Mouse (Mus musculus) lung, adult 2 months (tissue): ENCODE data around the gene Olfr178.

Source experiments
- CTCF ChIP-seq: fragments of 200-500 bp; IDR thresholded peaks from 2 replicates; pipeline ENCODE4 v1.5.1; 2011; ENCODE audit warnings: mild to moderate bottlenecking, low read length, control low read depth; ENCODE audit not compliant: insufficient read depth
- POLR2A ChIP-seq: fragments of 200-500 bp; IDR thresholded peaks from 2 replicates; pipeline ENCODE4 v1.6.1; 2011; ENCODE audit warnings: low read depth, mild to moderate bottlenecking, control low read depth, low read length, borderline replicate concordance; ENCODE audit errors: extremely low read depth

DNA sequence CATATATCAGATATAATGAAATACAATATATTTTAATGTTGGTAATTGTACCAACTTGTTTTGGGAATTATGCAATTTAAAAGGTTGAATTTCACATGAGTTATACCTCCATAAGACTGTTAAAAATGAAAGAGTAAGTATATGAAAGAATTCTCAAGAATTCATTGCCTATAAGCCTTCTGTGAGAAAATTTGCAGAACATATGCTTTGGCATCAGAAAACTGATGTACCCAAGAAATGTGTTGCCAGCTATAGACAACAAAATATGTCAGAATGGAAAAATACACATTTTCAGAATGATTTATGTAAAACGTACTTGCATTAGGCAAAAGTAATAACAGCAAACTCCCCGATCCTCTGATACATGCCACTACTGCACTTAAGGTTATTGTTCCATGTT, 7.4 kb downstream of the Olfr178 start:
- TF ChIP-seq POLR2A (no peak), CTCF (no peak)
